Mouse (Mus musculus): ENCODE measurements around the gene Trmt13.

GRCm38 (mm10) chr3:116620636-116621370, 6.4 kb upstream of the Trmt13 start:
- TF ChIP-seq CTCF (IDR thresholded peaks at IDR 0.05) (no peak), EP300 (IDR thresholded peaks at IDR 0.05; ENCODE audit: insufficient read depth, low read depth, low read length) (no peak)

Measured in heart, adult 2 months (tissue).